Mouse (Mus musculus) spleen, adult 2 months (tissue): ENCODE measurements at regions not wholly inside any gene's neighbourhood (a gene's known extent, or its start where the extent isn't known, plus 50 kb on each side); places are given as distances from the start of the nearest gene placed in this dataset.

Experiments used
- CTCF ChIP-seq: fragments of 200-500 bp; IDR thresholded peaks from 2 replicates; pipeline ENCODE4 v1.5.1; 2011; ENCODE audit warnings: mild to moderate bottlenecking, inconsistent platforms; ENCODE audit not compliant: insufficient read depth, insufficient read length, insufficient replicate concordance; ENCODE audit errors: extremely low read depth
- POLR2A ChIP-seq: fragments of 200-500 bp; IDR thresholded peaks from 2 replicates; pipeline ENCODE4 v1.6.1; 2011; ENCODE audit warnings: low read depth, low read length, inconsistent platforms

DNA sequence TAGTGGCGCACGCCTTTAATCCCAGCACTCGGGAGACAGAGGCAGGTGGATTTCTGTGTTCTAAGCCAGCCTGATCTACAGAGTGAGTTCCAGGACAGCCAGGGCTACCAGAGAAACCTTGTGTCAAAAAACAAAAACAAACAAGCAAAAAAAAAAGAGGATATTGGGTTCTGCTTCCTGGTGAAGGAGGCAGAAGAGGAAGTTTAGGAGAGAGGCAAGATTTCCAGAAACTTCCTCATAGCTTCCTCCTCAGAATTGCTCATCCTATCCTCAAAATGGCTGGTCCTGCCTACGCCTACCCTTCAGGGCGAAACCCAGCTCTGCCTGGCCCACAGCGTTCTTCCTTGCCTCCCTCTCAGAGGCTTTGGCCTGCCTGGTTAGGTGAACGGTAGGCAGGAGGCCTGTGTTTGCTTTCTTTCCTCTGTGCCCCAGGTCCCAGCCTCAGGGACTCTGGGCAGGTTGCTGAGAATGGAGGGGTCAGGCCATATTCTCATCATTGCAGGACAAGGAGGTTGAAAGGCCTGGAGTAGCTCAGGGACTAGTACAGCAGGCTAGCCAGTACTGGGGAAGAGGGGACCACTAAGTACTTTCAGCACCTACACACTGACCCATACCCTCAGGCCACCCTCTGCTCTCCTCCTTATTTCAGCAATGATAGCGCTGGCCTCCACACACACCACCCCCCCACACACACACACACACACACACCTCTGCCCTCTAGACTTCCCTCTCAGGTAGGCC lies 79.6 kb downstream of the Zfp36l2 start:
- TF ChIP-seq CTCF (no peak), POLR2A (no peak)
